Mouse (Mus musculus) kidney, adult 2 months (tissue): ENCODE results near the gene Ccnf.

Source experiments
- CTCF ChIP-seq: fragments of 200-500 bp; conservative IDR thresholded peaks from 2 replicates; pipeline ENCODE4 v1.5.1; 2011; ENCODE audit warnings: low read depth, mild to moderate bottlenecking, control low read depth, low read length, moderate library complexity, mixed read lengths; ENCODE audit not compliant: insufficient read depth, insufficient read length
- POLR2A ChIP-seq: fragments of 200-500 bp; IDR thresholded peaks from one replicate; pipeline ENCODE4 v1.6.1; 2011; ENCODE audit warnings: low read depth, low read length, control low read depth

GRCm38 (mm10) chr17:24209043-24209915 lies 42.0 kb downstream of the Ccnf start, which contains the start of gene Ntn3:
- no peak for TF ChIP-seq CTCF
- TF ChIP-seq POLR2A: no peak
